Mouse (Mus musculus) liver, postnatal 0 days (tissue): ENCODE measurements around the gene Ppp2r2c. TPM values are rescaled to one million over a fixed set of nuclear protein-coding genes. Genes with fewer than 3 reads are reported as not detected.

Source experiments
- ATAC-seq: fragments of 200-750 bp; cut with Nextera tagmentation; 2 replicates; pipeline ENCODE4 v1.8.0; 2017; ENCODE audit warnings: mild to moderate bottlenecking, moderate library complexity
- DNase-seq: peaks from one replicate; pipeline ENCODE4 v3.0.0-alpha.2; 2016
- H3K27ac ChIP-seq: fragments of 300-500 bp; sonication (generic); 2 replicates; pipeline ENCODE4 v1.5.1; 2014; ENCODE audit warnings: antibody characterized with exemption, moderate library complexity, mild to moderate bottlenecking, low read depth
- H3K27me3 ChIP-seq: fragments of 300-500 bp; sonication (generic); 2 replicates; pipeline ENCODE4 v1.6.1; 2014; ENCODE audit warnings: low read length, control low read depth, mixed read lengths; ENCODE audit not compliant: insufficient read depth
- H3K36me3 ChIP-seq: fragments of 300-500 bp; sonication (generic); replicated peaks from 2 replicates; pipeline ENCODE4 v1.6.1; 2014; ENCODE audit warnings: mild to moderate bottlenecking, control low read depth, low read length, moderate library complexity, mixed read lengths; ENCODE audit not compliant: insufficient read depth
- H3K4me1 ChIP-seq: fragments of 300-500 bp; sonication (generic); 2 replicates; pipeline ENCODE4 v1.6.1; 2014; ENCODE audit warnings: antibody characterized with exemption, mild to moderate bottlenecking, control low read depth; ENCODE audit not compliant: insufficient read depth
- H3K4me2 ChIP-seq: fragments of 300-500 bp; sonication (generic); 2 replicates; pipeline ENCODE4 v1.6.1; 2014; ENCODE audit warnings: low read depth, mild to moderate bottlenecking, low read length, moderate library complexity, mixed read lengths
- H3K4me3 ChIP-seq: fragments of 300-500 bp; sonication (generic); 2 replicates; pipeline ENCODE4 v1.5.1; 2014; ENCODE audit warnings: low read depth, low read length
- H3K9ac ChIP-seq: fragments of 300-500 bp; sonication (generic); replicated peaks from 2 replicates; pipeline ENCODE4 v1.6.1; 2014; ENCODE audit warnings: mild to moderate bottlenecking, moderate library complexity
- H3K9me3 ChIP-seq: fragments of 300-500 bp; sonication (generic); 2 replicates; pipeline ENCODE4 v1.6.1; 2016; ENCODE audit warnings: mild to moderate bottlenecking, control low read depth, low read length, mixed read lengths
- CTCF ChIP-seq: sonication (generic); IDR thresholded peaks from 2 replicates; pipeline ENCODE4 v1.5.1; 2016; ENCODE audit warnings: antibody characterized with exemption, low read depth
- EP300 ChIP-seq: IDR thresholded peaks from 2 replicates; pipeline ENCODE4 v1.6.1; 2016; ENCODE audit warnings: antibody characterized with exemption, low read depth, mild to moderate bottlenecking
- WGBS: fragments of 180-500 bp; shearing (Covaris S2); extraction: QIAGEN DNeasy Blood & Tissue Kit; methylation state at CpG from one replicate; pipeline ENCODE4 v1.1.7; 2014; ENCODE audit not compliant: insufficient replicate concordance; 5-methylcytosine and 5-hydroxymethylcytosine counted together
- polyA plus RNA-seq: library from polyadenylated mRNA; unstranded; fragments of >200 nt; fragmentation: Nextera tagmentation; extraction: Ambion mirVana; gene quantifications from 2 replicates; pipeline ENCODE4 v1.2.1, GENCODE M21; 2015

Ppp2r2c gene
- polyA plus RNA-seq, 1 experiment from 2014 or later, result not detected

GRCm38 (mm10) chr5:36893263-36893662 lies 24.9 kb downstream of the Ppp2r2c start:
- ATAC-seq, result no peak
- DNase-seq, result no peak
- Histone ChIP-seq H3K36me3 (no peaks in the 10 kb centered on the region), H3K4me1 (no peaks in the 10 kb centered on the region), H3K27ac (no peak overlapping the region), H3K4me3 (no peak overlapping the region), H3K27me3 (no peaks in the 10 kb centered on the region), H3K4me2 (no peak overlapping the region), H3K9me3 (no peaks in the 10 kb centered on the region), H3K9ac (no peak overlapping the region)
- no peak for TF ChIP-seq EP300
- TF ChIP-seq CTCF, result no peak
- 59% methylated on average over 9 of the region's 9 CpGs for WGBS

DNA sequence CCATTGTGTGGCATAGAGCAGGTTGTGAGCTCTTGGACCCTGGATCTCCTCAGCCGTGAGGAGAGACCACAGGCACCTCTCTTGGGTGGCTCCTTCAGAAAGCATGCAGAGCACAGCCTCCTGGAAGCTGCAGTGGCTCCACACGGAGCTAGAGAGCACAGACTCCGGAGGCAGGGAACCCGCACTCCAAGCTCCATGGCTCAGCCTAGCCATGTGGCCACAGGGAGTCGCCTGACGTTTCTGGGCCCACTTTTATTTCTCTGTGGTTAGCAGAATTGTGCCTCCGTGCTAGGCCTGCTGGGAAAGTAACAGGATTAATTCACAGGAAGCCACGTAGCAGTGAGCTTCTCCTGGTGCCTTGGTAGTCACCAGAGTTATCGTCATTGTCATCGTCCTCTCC lies 25.8 kb downstream of the Ppp2r2c start:
- TF ChIP-seq EP300 (no peak), CTCF (no peak)
- Histone ChIP-seq H3K36me3 (no peaks in the 10 kb centered on the region), H3K9me3 (no peaks in the 10 kb centered on the region), H3K4me3 (no peak overlapping the region), H3K27ac (no peak overlapping the region), H3K9ac (no peak overlapping the region), H3K4me1 (no peaks in the 10 kb centered on the region), H3K4me2 (no peak overlapping the region), H3K27me3 (no peaks in the 10 kb centered on the region)
- DNase-seq (no peak), ATAC-seq (no peak)
- WGBS, result 60% methylated on average over 10 of the region's 10 CpGs

- Histone ChIP-seq H3K27ac (no peak overlapping the region), H3K4me1 (no peaks in the 10 kb centered on the region), H3K4me3 (no peak overlapping the region), H3K36me3 (no peaks in the 10 kb centered on the region), H3K9ac (no peak overlapping the region), H3K27me3 (no peaks in the 10 kb centered on the region), H3K4me2 (no peak overlapping the region), H3K9me3 (no peaks in the 10 kb centered on the region)
- 57% methylated on average over 6 of the region's 6 CpGs for WGBS
- TF ChIP-seq EP300 (no peak), CTCF (no peak)
- ATAC-seq (no peak), DNase-seq (no peak)
Measured at GRCm38 (mm10) chr5:36894604-36895368, 26.5 kb downstream of the Ppp2r2c start.

DNA sequence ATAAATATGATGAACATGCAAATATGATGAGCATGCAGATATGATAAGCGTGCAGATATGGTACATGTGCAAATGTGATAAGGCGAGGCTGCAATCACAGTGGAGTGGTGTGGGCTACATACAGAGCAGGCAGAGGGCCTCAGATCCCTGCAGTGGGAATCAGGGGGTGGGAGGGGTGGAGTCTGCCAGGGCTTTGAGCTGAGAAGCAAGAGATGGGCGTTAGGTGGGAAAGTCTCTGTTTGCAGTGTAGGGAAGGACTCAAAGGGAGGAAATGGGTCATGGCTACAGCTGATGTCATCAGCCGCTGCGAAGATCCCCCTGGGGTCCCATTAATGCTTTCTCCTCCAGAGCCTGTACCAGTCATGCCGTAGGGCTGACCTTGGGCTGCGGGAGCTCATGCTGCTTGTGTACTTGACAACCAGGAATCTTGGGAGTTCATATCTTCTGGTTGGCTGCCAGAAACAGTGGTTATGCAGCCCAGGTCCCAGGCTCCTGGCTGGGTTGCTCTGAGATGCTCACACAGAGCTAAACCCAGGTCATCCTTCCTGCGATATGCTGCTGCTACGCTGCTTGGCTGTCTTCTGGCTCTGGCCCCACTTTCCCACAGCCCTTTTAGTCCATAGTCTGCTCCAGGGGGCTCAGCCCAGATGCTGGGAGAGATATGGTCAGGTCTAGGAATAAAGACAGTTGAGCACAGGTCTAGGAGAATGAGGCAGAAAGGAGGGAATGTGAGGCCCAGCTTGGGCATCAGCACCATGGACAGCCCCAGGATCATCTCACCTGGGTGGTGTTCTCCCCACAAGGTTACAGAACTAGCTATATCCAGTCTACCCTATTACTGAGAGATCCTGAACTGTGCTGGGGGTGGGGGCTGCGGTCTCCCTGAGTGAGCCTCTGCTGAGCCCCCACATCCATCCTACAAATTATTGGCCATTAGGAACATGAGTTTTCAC lies 27.6 kb downstream of the Ppp2r2c start:
- H3K4me3 ChIP-seq, result no peak overlapping the region
- DNase-seq (no peak), ATAC-seq (no peak)
- H3K4me1 ChIP-seq, result no peaks in the 10 kb centered on the region
- H3K9me3 ChIP-seq, result no peaks in the 10 kb centered on the region
- 69% methylated on average over 10 of the region's 10 CpGs for WGBS
- no peaks in the 10 kb centered on the region for H3K27me3 ChIP-seq
- no peaks in the 10 kb centered on the region for H3K36me3 ChIP-seq
- H3K4me2 ChIP-seq, result no peak overlapping the region
- H3K27ac ChIP-seq, result no peak overlapping the region
- no peak for TF ChIP-seq EP300
- no peak for TF ChIP-seq CTCF
- H3K9ac ChIP-seq, result no peak overlapping the region

DNA sequence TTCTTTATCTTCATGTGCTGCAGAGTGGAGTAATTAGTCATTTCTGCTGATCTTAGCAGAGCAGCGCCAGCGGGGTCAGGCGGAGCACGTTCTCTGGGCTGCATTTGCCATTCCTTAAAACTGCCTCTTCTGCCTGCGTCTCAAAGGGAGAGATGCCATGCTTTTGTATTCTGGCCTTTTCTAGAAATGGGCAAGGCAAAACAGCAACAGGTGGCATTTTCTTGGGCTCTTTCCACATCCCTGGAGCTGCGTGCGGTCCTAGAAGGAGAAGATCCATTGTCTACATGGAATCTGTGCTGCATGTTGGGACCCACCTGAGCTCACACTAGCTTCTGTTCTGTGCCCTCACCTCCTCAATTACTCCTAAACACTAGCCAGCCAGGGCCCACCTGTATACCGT lies 29.7 kb downstream of the Ppp2r2c start:
- no peaks in the 10 kb centered on the region for H3K9me3 ChIP-seq
- no peak overlapping the region for H3K9ac ChIP-seq
- no peaks in the 10 kb centered on the region for H3K27me3 ChIP-seq
- TF ChIP-seq CTCF, result no peak
- 77% methylated on average over 8 of the region's 8 CpGs for WGBS
- DNase-seq (no peak), ATAC-seq (no peak)
- H3K4me1 ChIP-seq, result no peaks in the 10 kb centered on the region
- H3K27ac ChIP-seq, result no peak overlapping the region
- no peak overlapping the region for H3K4me2 ChIP-seq
- H3K36me3 ChIP-seq, result no peaks in the 10 kb centered on the region
- no peak overlapping the region for H3K4me3 ChIP-seq

DNA sequence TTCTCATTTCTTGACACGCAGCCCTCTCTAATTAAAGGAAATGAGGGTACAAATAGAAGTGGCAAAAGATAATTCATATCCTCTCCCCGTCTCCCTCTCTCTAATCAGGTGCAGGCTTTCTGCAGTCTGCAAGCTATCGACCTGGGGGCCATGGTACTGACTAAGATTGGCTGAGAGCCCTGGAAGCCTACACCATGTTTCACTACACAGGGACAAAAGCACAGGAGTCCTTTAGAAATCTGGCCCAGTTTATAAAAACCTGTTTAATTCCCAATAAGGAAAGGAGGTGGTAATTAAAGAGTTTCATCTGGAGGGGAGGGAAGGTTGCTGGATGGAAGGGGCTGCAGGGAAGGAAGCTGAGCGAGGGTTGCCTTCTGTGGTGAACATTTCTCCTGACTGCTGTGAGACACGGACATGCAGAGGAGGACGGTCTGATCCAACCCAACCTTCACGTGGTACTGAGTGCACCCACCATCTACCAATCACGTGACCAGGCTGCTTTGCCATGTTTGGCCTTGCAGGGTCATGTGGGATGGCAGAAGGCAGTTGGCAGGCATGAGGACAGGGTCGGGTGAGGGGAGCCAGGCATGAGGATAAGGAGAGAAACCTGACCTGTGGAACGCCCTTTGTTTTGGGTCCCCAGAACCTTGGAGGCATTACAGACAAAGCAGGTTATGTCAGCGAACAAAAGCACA lies 30.2 kb downstream of the Ppp2r2c start:
- no peak for TF ChIP-seq EP300
- TF ChIP-seq CTCF, result no peak
- DNase-seq (no peak), ATAC-seq (no peak)
- no peaks in the 10 kb centered on the region for H3K36me3 ChIP-seq
- no peak overlapping the region for H3K9ac ChIP-seq
- H3K27me3 ChIP-seq, result no peaks in the 10 kb centered on the region
- no peaks in the 10 kb centered on the region for H3K9me3 ChIP-seq
- no peak overlapping the region for H3K4me3 ChIP-seq
- H3K4me2 ChIP-seq, result no peak overlapping the region
- WGBS, result 62% methylated on average over 11 of the region's 11 CpGs
- no peaks in the 10 kb centered on the region for H3K4me1 ChIP-seq
- no peak overlapping the region for H3K27ac ChIP-seq
